Mouse (Mus musculus) erythroblast, embryonic 14.5 days (primary cell): ENCODE measurements around the gene Myo15.

ENCODE experiments used
- GATA1 ChIP-seq: IDR thresholded peaks from 2 replicates; pipeline ENCODE4 v1.6.1; 2012; ENCODE audit warnings: low read length, inconsistent platforms, mixed read lengths
- TAL1 ChIP-seq: IDR thresholded peaks from 3 replicates; pipeline ENCODE4 v1.6.1; 2012; ENCODE audit warnings: low read length, inconsistent platforms, mixed read lengths

- no peak for TF ChIP-seq TAL1
- no peak for TF ChIP-seq GATA1
These were observed 88.5 kb downstream of the Myo15 start for GRCm38 (mm10) chr11:60557675-60558074.
